Mouse (Mus musculus) brain, embryonic 14.5 days (tissue): ENCODE data around the gene 9230102O04Rik.

Experiments
- CTCF ChIP-seq: fragments of 200-500 bp; IDR thresholded peaks from 2 replicates; pipeline ENCODE4 v1.5.1; 2012; ENCODE audit warnings: inconsistent platforms, mild to moderate bottlenecking, moderate library complexity, borderline replicate concordance; ENCODE audit not compliant: insufficient read depth, insufficient read length; ENCODE audit errors: extremely low read depth
- POLR2A ChIP-seq: fragments of 200-500 bp; IDR thresholded peaks from 2 replicates; pipeline ENCODE4 v1.6.1; 2012; ENCODE audit warnings: mild to moderate bottlenecking, inconsistent platforms, borderline replicate concordance; ENCODE audit not compliant: poor library complexity, insufficient read depth, insufficient read length, severe bottlenecking; ENCODE audit errors: extremely low read depth

GRCm38 (mm10) chr2:9872682-9873081, 16.7 kb downstream of the 9230102O04Rik start:
- TF ChIP-seq POLR2A, result no peak
- no peak for TF ChIP-seq CTCF
